Mouse (Mus musculus) lung, embryonic 14.5 days (tissue): ENCODE data around the gene Nfkb1. TPM values are rescaled to one million over a fixed set of nuclear protein-coding genes. Genes with fewer than 3 reads are reported as not detected.

Experiments used
- ATAC-seq: fragments of 200-750 bp; cut with Nextera tagmentation; 2 replicates; pipeline ENCODE4 v1.8.0; 2017; ENCODE audit warnings: mild to moderate bottlenecking, moderate TSS enrichment, moderate library complexity; ENCODE audit not compliant: insufficient read depth
- DNase-seq: peaks from one replicate; pipeline ENCODE4 v3.0.0-alpha.2; 2015
- H3K27ac ChIP-seq: fragments of 300-500 bp; sonication (generic); 2 replicates; pipeline ENCODE4 v1.5.1; 2014; ENCODE audit warnings: low read depth, mild to moderate bottlenecking, moderate library complexity
- H3K27me3 ChIP-seq: fragments of 300-500 bp; sonication (generic); 2 replicates; pipeline ENCODE4 v1.6.1; 2014; ENCODE audit warnings: low read length, control low read depth; ENCODE audit not compliant: insufficient read depth
- H3K36me3 ChIP-seq: fragments of 300-500 bp; sonication (generic); 2 replicates; pipeline ENCODE4 v1.6.1; 2014; ENCODE audit warnings: control low read depth; ENCODE audit not compliant: insufficient read depth
- H3K4me1 ChIP-seq: fragments of 300-500 bp; sonication (generic); 2 replicates; pipeline ENCODE4 v1.6.1; 2014; ENCODE audit warnings: antibody characterized with exemption, control low read depth; ENCODE audit not compliant: insufficient read depth
- H3K4me2 ChIP-seq: fragments of 300-500 bp; sonication (generic); 2 replicates; pipeline ENCODE4 v1.6.1; 2014; ENCODE audit warnings: mild to moderate bottlenecking
- H3K4me3 ChIP-seq: fragments of 300-500 bp; sonication (generic); 2 replicates; pipeline ENCODE4 v1.5.1; 2014; ENCODE audit warnings: low read depth, low read length
- H3K9ac ChIP-seq: fragments of 300-500 bp; sonication (generic); 2 replicates; pipeline ENCODE4 v1.6.1; 2014
- H3K9me3 ChIP-seq: fragments of 300-500 bp; sonication (generic); 2 replicates; pipeline ENCODE4 v1.6.1; 2016; ENCODE audit warnings: low read depth, low read length, control low read depth
- CTCF ChIP-seq: IDR thresholded peaks from 2 replicates; pipeline ENCODE4 v1.5.1; 2016; ENCODE audit warnings: antibody characterized with exemption, low read depth
- WGBS: fragments of 180-500 bp; shearing (Covaris S2); extraction: QIAGEN DNeasy Blood & Tissue Kit; methylation state at CpG from one replicate; pipeline ENCODE4 v1.1.7; 2014; 5-methylcytosine and 5-hydroxymethylcytosine counted together
- polyA plus RNA-seq: library from polyadenylated mRNA; unstranded; fragments of >200 nt; fragmentation: Nextera tagmentation; extraction: Ambion mirVana; gene quantifications from 2 replicates; pipeline ENCODE4 v1.2.1, GENCODE M21; 2014

Nfkb1 gene
- polyA plus RNA-seq, 1 experiment from 2014 or later: 34.8 TPM

DNA sequence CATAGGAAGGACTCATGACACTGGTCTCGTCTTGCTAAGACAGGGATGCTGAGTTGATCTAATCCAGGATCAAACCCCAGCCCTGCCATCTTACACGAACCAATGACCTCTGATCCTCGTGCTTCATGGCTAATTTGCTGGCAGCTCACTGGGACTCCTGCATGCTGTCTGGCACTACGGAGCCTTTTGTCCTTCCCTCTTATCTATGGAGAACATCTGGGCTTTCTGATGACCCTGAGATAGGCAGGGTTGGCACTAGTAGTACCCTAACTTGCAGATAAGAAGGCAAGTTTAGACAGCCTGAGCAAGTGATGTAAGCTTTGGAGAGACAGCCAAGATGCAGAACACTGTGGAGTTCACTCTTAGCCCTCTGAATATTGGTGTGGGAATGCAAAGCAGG is 59.5 kb downstream of the Nfkb1 start:
- no peak for TF ChIP-seq CTCF
- Histone ChIP-seq H3K36me3 (peaks cover 14% of the 10 kb centered on the region), H3K9ac (no peak overlapping the region), H3K27me3 (no peaks in the 10 kb centered on the region), H3K4me3 (no peak overlapping the region), H3K27ac (no peak overlapping the region), H3K4me2 (no peak overlapping the region), H3K9me3 (no peaks in the 10 kb centered on the region), H3K4me1 (no peaks in the 10 kb centered on the region)
- ATAC-seq (no peak), DNase-seq (no peak)
- 43% methylated on average over 4 of the region's 4 CpGs for WGBS

DNA sequence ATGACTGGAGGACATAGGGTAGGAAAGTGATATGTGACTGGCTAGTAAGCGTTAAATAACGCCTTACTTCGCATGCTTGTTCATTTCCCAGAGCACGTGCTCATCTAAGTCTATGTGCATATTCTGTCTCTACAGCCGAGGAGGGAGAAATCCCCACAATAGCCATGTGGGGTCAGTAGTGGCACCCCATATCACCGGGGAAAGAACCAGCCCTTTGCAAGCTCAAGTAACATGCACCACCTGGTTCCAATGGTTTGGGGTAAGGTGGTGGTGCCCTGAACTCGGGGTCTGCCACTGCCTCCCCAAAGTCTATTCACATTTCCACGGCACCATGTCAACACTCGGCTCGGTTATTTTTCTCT is 60.3 kb downstream of the Nfkb1 start:
- H3K4me2 ChIP-seq: no peak overlapping the region
- H3K9me3 ChIP-seq: no peaks in the 10 kb centered on the region
- peaks cover 20% of the 10 kb centered on the region for H3K36me3 ChIP-seq
- H3K4me1 ChIP-seq: no peaks in the 10 kb centered on the region
- no peaks in the 10 kb centered on the region for H3K27me3 ChIP-seq
- TF ChIP-seq CTCF: peak; percentile 64
- no peak overlapping the region for H3K4me3 ChIP-seq
- 0 out of 2 replicates have a peak, but pooled peaks have one; percentile 16 for ATAC-seq
- DNase-seq: peak; percentile 53
- H3K9ac ChIP-seq: no peak overlapping the region
- H3K27ac ChIP-seq: no peak overlapping the region
- 58% methylated on average over 10 of the region's 10 CpGs for WGBS

DNA sequence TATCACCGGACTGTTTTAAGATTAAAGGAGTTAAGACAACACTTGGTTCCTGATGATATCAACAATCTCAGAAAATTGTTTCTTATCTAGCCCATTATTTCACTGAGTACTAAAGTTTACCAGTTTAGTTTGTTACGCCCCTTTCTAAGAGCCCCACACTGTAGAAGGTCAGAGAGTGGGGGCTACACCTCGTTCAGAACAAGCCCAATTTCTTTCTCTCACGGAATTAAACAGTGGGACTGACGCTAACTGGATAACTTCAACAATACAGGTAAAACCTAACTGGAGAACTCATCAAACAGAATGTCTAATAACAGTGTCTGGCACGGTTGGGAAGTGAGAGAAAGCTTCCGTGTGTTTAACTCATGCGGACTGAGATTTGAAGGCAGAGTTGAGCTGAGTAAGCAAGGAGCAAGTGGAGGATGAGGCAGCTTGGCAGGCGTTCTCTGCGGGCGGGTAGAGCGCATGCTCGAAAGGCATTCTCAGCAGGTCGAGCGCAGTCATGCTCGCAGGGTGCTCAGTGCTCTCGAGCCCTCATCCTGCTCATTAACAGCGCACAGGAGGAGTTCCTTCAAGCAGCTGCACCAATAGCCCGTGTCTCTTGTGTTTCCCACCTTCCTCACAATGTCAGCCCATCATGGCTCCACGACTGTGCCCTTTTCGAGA is 60.8 kb downstream of the Nfkb1 start:
- Histone ChIP-seq H3K4me2 (no peak overlapping the region), H3K27me3 (no peaks in the 10 kb centered on the region), H3K9me3 (no peaks in the 10 kb centered on the region), H3K27ac (no peak overlapping the region), H3K4me3 (no peak overlapping the region), H3K4me1 (no peaks in the 10 kb centered on the region), H3K9ac (no peak overlapping the region), H3K36me3 (peaks cover 23% of the 10 kb centered on the region)
- 0 out of 2 replicates have a peak, but pooled peaks have one; percentile 23 for ATAC-seq
- TF ChIP-seq CTCF: no peak
- 67% methylated on average over 21 of the region's 21 CpGs for WGBS
- DNase-seq: peak; percentile 19

DNA sequence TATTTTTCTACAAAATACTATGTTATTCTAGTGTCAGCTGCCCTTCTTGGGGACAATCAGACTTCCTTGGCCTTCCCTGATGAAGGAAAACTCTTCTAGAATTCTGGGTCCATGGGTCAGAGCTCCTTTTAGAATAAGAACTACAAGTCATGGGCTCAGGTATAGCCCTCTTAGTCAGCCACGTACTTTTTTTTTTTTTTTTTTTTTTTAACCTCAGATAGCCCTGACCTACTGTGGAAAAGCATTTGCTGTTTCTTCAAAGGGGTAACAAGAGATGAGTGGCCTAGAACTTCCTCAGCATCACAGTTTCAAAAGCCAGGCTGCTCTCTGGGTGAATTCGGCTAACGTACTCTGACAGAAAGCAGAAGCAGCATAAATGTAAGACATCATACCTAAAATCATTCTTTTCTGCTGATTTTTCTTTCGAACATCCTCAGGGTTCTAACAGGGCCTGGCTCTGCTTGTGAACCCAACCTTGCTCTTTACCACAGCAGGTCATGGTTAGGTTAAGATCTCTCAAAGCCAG is 61.5 kb downstream of the Nfkb1 start:
- ATAC-seq (no peak), DNase-seq (no peak)
- Histone ChIP-seq H3K4me3 (no peak overlapping the region), H3K4me2 (no peak overlapping the region), H3K9ac (no peak overlapping the region), H3K36me3 (peaks cover 30% of the 10 kb centered on the region), H3K27me3 (no peaks in the 10 kb centered on the region), H3K27ac (no peak overlapping the region), H3K4me1 (no peaks in the 10 kb centered on the region), H3K9me3 (no peaks in the 10 kb centered on the region)
- 81% methylated on average over 4 of the region's 4 CpGs for WGBS
- TF ChIP-seq CTCF: no peak

DNA sequence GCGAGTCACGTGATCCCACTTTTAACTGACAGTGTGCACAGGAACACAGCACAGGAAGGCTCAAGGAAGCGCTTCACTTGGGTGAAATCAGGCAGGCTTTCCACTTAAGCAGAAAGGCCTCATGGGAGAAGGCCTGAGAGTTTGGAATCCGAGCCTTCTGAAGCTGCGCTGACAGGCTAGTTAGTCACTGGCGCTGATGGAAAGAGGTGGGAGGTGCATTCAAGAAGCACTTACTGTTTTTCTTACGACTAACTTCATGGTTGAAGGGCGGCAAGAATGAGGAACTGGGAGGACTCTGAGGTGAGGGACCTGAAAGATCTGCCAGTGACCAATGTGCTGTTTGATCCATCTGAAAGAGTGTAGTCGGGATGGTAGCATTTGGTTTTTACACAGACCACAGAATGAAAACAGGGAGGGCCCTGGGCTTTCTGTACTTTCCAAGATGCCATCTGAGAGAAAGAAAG is 62.6 kb downstream of the Nfkb1 start:
- no peaks in the 10 kb centered on the region for H3K9me3 ChIP-seq
- DNase-seq (peak; percentile 52), ATAC-seq (peak; percentile 44; the same call in 1 of the 2 replicates)
- H3K27me3 ChIP-seq: no peaks in the 10 kb centered on the region
- H3K4me1 ChIP-seq: no peaks in the 10 kb centered on the region
- no peak overlapping the region for H3K4me3 ChIP-seq
- peaks cover 42% of the 10 kb centered on the region for H3K36me3 ChIP-seq
- no peak overlapping the region for H3K4me2 ChIP-seq
- WGBS: 60% methylated on average over 9 of the region's 9 CpGs
- no peak for TF ChIP-seq CTCF
- H3K27ac ChIP-seq: no peak overlapping the region
- no peak overlapping the region for H3K9ac ChIP-seq

DNA sequence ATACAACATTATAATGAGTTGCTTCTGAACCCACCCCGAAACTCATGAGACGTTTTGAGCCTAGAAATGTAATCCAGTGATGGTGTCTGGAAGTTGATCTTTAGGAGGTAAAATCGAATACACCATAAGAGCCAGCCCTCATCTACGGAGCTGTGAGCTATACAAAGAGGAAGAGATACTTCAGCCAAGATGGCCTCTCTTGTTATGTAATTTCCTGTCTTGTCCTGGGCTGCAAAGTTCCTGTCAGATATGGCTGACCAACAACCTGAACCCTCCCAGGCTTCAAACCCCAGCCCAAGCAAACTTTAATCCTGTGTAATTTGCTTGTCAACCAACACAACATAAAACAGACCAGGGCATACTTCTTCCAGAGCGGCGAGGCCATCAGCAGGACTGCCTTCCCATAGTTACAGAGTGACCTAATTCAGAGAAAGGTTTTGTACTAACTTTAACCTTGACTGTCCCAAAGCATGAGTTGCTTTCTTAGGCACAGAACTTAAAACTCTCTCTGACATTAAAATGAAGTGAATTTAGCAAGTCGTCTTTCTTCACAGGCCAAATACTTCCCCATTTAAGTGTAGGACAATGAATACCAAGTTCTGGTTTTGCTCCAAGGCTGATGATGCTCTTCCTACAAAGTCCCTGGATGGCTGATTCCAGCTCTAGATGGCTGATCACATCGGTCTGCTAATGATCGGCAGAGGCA is 63.2 kb downstream of the Nfkb1 start:
- no peak for ATAC-seq
- H3K4me1 ChIP-seq: no peaks in the 10 kb centered on the region
- WGBS: 87% methylated on average over 9 of the region's 9 CpGs
- no peak overlapping the region for H3K9ac ChIP-seq
- H3K9me3 ChIP-seq: no peaks in the 10 kb centered on the region
- peaks cover 48% of the 10 kb centered on the region for H3K36me3 ChIP-seq
- H3K27ac ChIP-seq: no peak overlapping the region
- no peak for DNase-seq
- H3K27me3 ChIP-seq: no peaks in the 10 kb centered on the region
- no peak overlapping the region for H3K4me2 ChIP-seq
- H3K4me3 ChIP-seq: no peak overlapping the region
- TF ChIP-seq CTCF: no peak

DNA sequence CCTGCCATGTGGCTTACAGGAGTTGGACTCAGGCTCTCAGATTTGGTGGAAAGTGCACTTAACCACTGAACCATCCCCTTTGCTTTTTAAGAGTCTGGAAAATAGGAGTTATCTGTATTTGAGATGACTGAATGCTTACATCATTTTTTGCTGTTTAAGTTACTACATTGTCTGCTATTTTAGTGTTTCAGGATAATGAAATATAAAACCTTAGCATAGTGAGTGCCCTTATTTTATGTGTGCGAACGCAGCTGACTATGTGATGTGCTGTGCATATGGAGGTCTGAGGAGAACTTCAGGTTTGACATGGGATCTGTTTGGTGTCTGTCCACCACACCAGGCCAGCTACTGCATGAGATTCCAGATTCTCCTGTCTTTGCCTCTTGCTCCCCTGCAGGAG is 66.1 kb downstream of the Nfkb1 start:
- no peak overlapping the region for H3K27ac ChIP-seq
- no peaks in the 10 kb centered on the region for H3K4me1 ChIP-seq
- no peak overlapping the region for H3K4me2 ChIP-seq
- peaks cover 53% of the 10 kb centered on the region for H3K36me3 ChIP-seq
- ATAC-seq: no peak
- no peak overlapping the region for H3K9ac ChIP-seq
- no peak for TF ChIP-seq CTCF
- 94% methylated on average over 2 of the region's 2 CpGs for WGBS
- H3K4me3 ChIP-seq: no peak overlapping the region
- no peaks in the 10 kb centered on the region for H3K9me3 ChIP-seq
- no peaks in the 10 kb centered on the region for H3K27me3 ChIP-seq
- no peak for DNase-seq
